Mouse (Mus musculus) kidney, postnatal 10 days (tissue): Measurements from ENCODE around the gene Ntn1.
A peak's percentile ranks its signal among the peaks of the same experiment; 100 is the strongest.

Experiments used
- DNase-seq: peaks from one replicate; pipeline ENCODE4 v3.0.0; 2021; ENCODE audit warnings: mixed read lengths

Gene Ntn1

GRCm38 (mm10) chr11:68400727-68401219 is at the start of gene Ntn1:
TSS of gene Ntn1 (minus strand) at chr11:68400823.
- no peak for DNase-seq

GRCm38 (mm10) chr11:68448356-68448755 is 47.7 kb upstream of the Ntn1 start:
- DNase-seq = no peak

- no peak for DNase-seq
Measured at GRCm38 (mm10) chr11:68447242-68447641, 46.6 kb upstream of the Ntn1 start.

- no peak for DNase-seq
Measured at GRCm38 (mm10) chr11:68446547-68446946, 45.9 kb upstream of the Ntn1 start.

GRCm38 (mm10) chr11:68445901-68446300 is 45.3 kb upstream of the Ntn1 start:
- DNase-seq = no peak

- no peak for DNase-seq
Measured at GRCm38 (mm10) chr11:68442983-68443638, 42.5 kb upstream of the Ntn1 start.

- no peak for DNase-seq
Measured at GRCm38 (mm10) chr11:68442346-68442745, 41.7 kb upstream of the Ntn1 start.

GRCm38 (mm10) chr11:68440965-68441364 is 40.3 kb upstream of the Ntn1 start:
- no peak for DNase-seq

- DNase-seq = no peak
Measured at GRCm38 (mm10) chr11:68440100-68440499, 39.5 kb upstream of the Ntn1 start.

GRCm38 (mm10) chr11:68436376-68436775 is 35.8 kb upstream of the Ntn1 start:
- no peak for DNase-seq

GRCm38 (mm10) chr11:68435601-68436000 is 35.0 kb upstream of the Ntn1 start:
- DNase-seq = no peak

GRCm38 (mm10) chr11:68434697-68435096 is 34.1 kb upstream of the Ntn1 start:
- DNase-seq = no peak

GRCm38 (mm10) chr11:68433534-68433933 is 32.9 kb upstream of the Ntn1 start:
- DNase-seq = no peak

- DNase-seq = no peak
Measured at GRCm38 (mm10) chr11:68432361-68433021, 31.9 kb upstream of the Ntn1 start.

- DNase-seq = peak; percentile 93
Measured at GRCm38 (mm10) chr11:68431699-68432360, 31.2 kb upstream of the Ntn1 start, which contains the start of gene Pik3r5. TSS of gene Pik3r5 (plus strand) at chr11:68432121.

- no peak for DNase-seq
Measured at GRCm38 (mm10) chr11:68430662-68431061, 30.0 kb upstream of the Ntn1 start.

GRCm38 (mm10) chr11:68427083-68427570 is 26.5 kb upstream of the Ntn1 start:
- no peak for DNase-seq

- no peak for DNase-seq
Measured at GRCm38 (mm10) chr11:68425492-68426315, 25.1 kb upstream of the Ntn1 start.

GRCm38 (mm10) chr11:68417831-68418230 is 17.2 kb upstream of the Ntn1 start:
- DNase-seq = peak; percentile 46

- DNase-seq = no peak
Measured at GRCm38 (mm10) chr11:68417001-68417400, 16.4 kb upstream of the Ntn1 start.

- DNase-seq = peak; percentile 88
Measured at GRCm38 (mm10) chr11:68408127-68408526, 7.5 kb upstream of the Ntn1 start.

- DNase-seq = no peak
Measured at GRCm38 (mm10) chr11:68407266-68407926, 6.8 kb upstream of the Ntn1 start.
